Mouse (Mus musculus) hindbrain, embryonic 12.5 days (tissue): ENCODE measurements around the gene Eva1a. TPM values are rescaled to one million over a fixed set of nuclear protein-coding genes. Genes with fewer than 3 reads are reported as not detected.

ENCODE experiments used
- ATAC-seq: fragments of 200-750 bp; cut with Nextera tagmentation; 2 replicates; pipeline ENCODE4 v1.8.0; 2017; ENCODE audit warnings: moderate TSS enrichment; ENCODE audit not compliant: low FRiP score
- H3K27ac ChIP-seq: fragments of 300-500 bp; sonication (generic); 2 replicates; pipeline ENCODE4 v1.5.1; 2016; ENCODE audit warnings: mild to moderate bottlenecking
- H3K27me3 ChIP-seq: fragments of 300-500 bp; sonication (generic); 2 replicates; pipeline ENCODE4 v1.6.1; 2016; ENCODE audit warnings: mild to moderate bottlenecking
- H3K36me3 ChIP-seq: fragments of 300-500 bp; sonication (generic); 2 replicates; pipeline ENCODE4 v1.6.1; 2016; ENCODE audit warnings: mild to moderate bottlenecking
- H3K4me1 ChIP-seq: fragments of 300-500 bp; sonication (generic); 2 replicates; pipeline ENCODE4 v1.6.1; 2016
- H3K4me2 ChIP-seq: fragments of 300-500 bp; sonication (generic); replicated peaks from 2 replicates; pipeline ENCODE4 v1.6.1; 2016; ENCODE audit warnings: mild to moderate bottlenecking
- H3K4me3 ChIP-seq: fragments of 300-500 bp; sonication (generic); 2 replicates; pipeline ENCODE4 v1.5.1; 2016; ENCODE audit warnings: mild to moderate bottlenecking
- H3K9ac ChIP-seq: fragments of 300-500 bp; sonication (generic); 2 replicates; pipeline ENCODE4 v1.6.1; 2016; ENCODE audit warnings: mild to moderate bottlenecking, moderate library complexity
- H3K9me3 ChIP-seq: fragments of 300-500 bp; sonication (generic); replicated peaks from 2 replicates; pipeline ENCODE4 v1.6.1; 2016; ENCODE audit warnings: mild to moderate bottlenecking
- WGBS: fragments of 180-500 bp; shearing (Covaris S2); methylation state at CpG from one replicate; pipeline ENCODE4 v1.1.7; 2016; 5-methylcytosine and 5-hydroxymethylcytosine counted together
- polyA plus RNA-seq: library from polyadenylated mRNA; unstranded; fragments of >200 nt; fragmentation: Nextera tagmentation; extraction: Ambion mirVana; gene quantifications from 2 replicates; pipeline ENCODE4 v1.2.1, GENCODE M21; 2016

Eva1a gene
- polyA plus RNA-seq, 1 experiment from 2014 or later: 3.7 TPM

DNA sequence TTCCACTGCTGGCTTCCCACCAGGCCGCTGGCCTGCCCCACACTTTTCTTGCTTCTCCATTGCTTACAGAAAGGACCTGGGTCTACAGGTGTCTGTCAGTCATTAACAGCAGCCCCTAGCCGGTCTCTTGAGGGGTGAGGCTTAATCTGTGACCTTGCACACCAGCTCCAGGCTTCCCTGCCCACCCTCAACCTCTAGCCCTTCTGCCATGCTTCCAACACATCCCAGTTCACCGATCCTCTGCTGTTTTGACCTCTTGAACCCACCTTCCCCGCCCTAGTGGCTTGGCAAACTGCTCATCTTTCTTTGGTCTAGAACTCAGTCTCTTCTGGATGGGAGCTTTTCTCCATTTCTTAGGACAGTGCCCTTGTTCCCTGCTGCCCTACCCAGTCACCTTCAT, 2.8 kb downstream of the Eva1a start:
- ATAC-seq: no peak
- H3K36me3 ChIP-seq: no peaks in the 10 kb centered on the region
- H3K9ac ChIP-seq: no peak overlapping the region
- H3K4me1 ChIP-seq: peaks cover 8% of the 10 kb centered on the region; the same call in 1 of the 2 replicates
- H3K27me3 ChIP-seq: peaks cover 45% of the 10 kb centered on the region
- H3K4me2 ChIP-seq: no peak overlapping the region
- H3K27ac ChIP-seq: no peak overlapping the region
- WGBS: 25% methylated on average over 4 of the region's 4 CpGs
- no peak overlapping the region for H3K4me3 ChIP-seq
- no peaks in the 10 kb centered on the region for H3K9me3 ChIP-seq

DNA sequence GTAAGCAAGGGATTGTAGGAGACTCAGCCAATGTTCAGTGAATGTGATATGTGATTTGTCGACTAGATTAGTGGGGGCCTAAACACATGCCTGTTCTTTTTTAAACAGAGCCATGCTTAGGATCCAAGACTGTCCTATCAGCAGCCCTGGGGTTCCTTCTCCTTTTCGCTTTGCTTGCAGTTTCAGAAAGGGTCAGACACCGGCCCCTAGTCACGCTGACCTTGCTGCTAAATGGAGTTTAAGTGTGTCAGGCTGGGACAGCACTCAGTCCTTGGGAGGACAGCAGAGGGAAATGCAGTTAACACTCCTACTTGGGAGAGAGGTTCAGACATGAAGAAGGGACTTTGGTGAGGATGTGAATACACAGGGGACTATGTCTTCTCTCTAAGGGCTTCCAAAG, 3.7 kb downstream of the Eva1a start:
- H3K4me1 ChIP-seq: peaks cover 8% of the 10 kb centered on the region; the same call in 1 of the 2 replicates
- 73% methylated on average over 4 of the region's 4 CpGs for WGBS
- H3K27me3 ChIP-seq: peaks cover 45% of the 10 kb centered on the region

DNA sequence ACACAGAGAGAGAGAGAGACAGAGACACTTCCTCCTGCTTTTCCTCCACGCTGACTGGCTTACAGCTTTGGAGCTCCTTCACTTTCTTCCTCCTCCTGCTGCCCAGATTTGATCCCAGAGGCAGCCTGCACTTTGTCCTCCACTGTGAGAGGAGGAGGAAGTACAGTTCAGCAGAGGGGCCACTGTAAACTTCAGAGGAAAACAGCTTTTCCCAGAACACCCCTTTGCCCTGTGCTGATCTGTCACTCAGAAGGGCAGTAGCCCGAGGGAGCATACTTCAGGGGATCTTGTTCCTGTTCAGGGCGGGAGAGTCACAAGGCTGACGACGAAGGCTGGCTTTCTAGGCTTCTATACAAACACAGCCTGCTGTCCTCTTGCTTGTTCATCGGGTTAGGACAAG, 7.1 kb downstream of the Eva1a start:
- no peaks in the 10 kb centered on the region for H3K9me3 ChIP-seq
- no peaks in the 10 kb centered on the region for H3K4me1 ChIP-seq
- no peak for ATAC-seq
- WGBS: 47% methylated on average over 6 of the region's 6 CpGs
- no peaks in the 10 kb centered on the region for H3K36me3 ChIP-seq
- peaks cover 21% of the 10 kb centered on the region for H3K27me3 ChIP-seq
- no peak overlapping the region for H3K27ac ChIP-seq
- H3K9ac ChIP-seq: no peak overlapping the region
- H3K4me3 ChIP-seq: no peak overlapping the region
- no peak overlapping the region for H3K4me2 ChIP-seq

More for the DNA sequence above, 3.7 kb downstream of the Eva1a start:
- H3K27ac ChIP-seq: no peak overlapping the region
- H3K36me3 ChIP-seq: no peaks in the 10 kb centered on the region
- no peak overlapping the region for H3K9ac ChIP-seq
- H3K4me3 ChIP-seq: no peak overlapping the region
- H3K4me2 ChIP-seq: no peak overlapping the region
- no peak for ATAC-seq
- no peaks in the 10 kb centered on the region for H3K9me3 ChIP-seq

DNA sequence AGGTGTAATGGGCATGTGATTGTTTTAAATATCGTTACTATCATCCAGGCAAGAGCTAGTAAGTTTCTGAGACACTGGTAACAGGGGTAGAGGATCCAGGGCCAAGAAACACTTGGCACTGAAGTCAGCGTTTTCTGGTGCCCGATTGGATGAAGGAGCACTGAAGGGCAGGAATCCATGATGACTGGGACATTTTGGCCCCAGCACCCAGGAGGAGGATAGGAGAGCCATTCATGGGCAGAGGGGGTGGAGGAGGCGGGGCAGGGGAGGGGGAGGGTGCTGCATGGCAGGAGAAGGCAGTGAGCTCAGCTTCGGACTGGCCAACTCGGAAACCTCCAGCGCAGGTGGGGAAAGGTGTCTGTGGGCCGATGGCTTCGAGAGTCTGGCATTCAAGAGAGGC, 9.4 kb downstream of the Eva1a start:
- no peak overlapping the region for H3K4me3 ChIP-seq
- peaks cover 2% of the 10 kb centered on the region; the same call in 1 of the 2 replicates for H3K27me3 ChIP-seq
- no peak for ATAC-seq
- no peak overlapping the region for H3K27ac ChIP-seq
- H3K36me3 ChIP-seq: no peaks in the 10 kb centered on the region
- H3K9me3 ChIP-seq: no peaks in the 10 kb centered on the region
- no peak overlapping the region for H3K4me2 ChIP-seq
- no peaks in the 10 kb centered on the region for H3K4me1 ChIP-seq
- no peak overlapping the region for H3K9ac ChIP-seq
- WGBS: 77% methylated on average over 9 of the region's 9 CpGs

DNA sequence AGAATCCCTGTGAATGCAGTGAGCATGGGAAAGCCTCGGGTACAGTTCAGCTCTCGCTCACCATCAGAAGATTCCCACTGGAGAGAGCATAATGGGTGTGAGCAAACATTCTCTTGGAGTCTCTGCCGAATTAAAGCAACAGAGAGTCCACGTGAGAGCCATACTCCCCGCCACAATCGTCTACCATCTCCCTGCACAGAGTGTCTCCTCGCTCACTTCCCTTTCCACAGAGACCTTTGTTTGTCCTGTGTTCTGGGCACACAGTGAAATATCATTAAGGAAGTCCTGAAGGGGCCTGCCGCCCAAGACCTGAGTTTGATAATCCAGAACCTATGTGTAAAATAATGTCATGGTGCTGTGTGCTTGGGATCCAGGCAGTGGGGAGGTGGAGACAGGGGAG, 10.7 kb downstream of the Eva1a start:
- H3K4me3 ChIP-seq: no peak overlapping the region
- H3K27me3 ChIP-seq: no peaks in the 10 kb centered on the region
- no peaks in the 10 kb centered on the region for H3K9me3 ChIP-seq
- H3K4me2 ChIP-seq: no peak overlapping the region
- no peak for ATAC-seq
- WGBS: 83% methylated on average over 8 of the region's 8 CpGs
- no peaks in the 10 kb centered on the region for H3K36me3 ChIP-seq
- H3K27ac ChIP-seq: no peak overlapping the region
- no peak overlapping the region for H3K9ac ChIP-seq
- no peaks in the 10 kb centered on the region for H3K4me1 ChIP-seq

DNA sequence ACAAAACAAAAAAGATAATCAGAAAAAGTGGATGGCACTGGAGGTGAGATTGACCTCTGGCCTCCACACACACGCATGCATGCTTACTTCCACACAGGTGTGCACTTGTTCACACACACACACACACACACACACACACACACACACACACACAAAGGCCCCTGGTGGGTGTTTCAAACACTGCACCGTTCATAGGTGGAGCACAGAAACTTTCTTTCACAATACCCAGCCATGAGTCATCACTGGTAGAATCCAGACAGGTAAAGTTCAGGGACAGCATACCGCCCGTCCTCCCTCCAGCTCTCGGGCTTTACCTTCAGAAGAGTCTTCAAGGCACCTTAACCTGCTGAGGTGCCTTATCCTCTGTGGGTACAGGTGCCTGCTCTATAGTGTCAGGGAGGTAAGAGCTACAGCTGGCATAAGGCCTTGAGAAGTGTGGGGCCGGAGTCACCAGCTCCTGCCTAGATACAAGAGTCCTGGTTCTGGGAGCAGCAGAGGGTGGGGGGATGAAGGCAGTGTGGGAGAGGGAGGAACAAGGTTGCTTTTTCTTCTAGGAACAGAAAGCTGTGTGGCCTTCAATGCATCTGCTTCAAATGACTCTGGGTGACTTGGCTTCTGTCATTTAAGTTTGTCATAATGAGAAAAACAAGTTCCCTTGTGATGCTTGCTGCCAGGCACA, 11.3 kb downstream of the Eva1a start:
- ATAC-seq: no peak
- no peaks in the 10 kb centered on the region for H3K4me1 ChIP-seq
- H3K9me3 ChIP-seq: no peaks in the 10 kb centered on the region
- no peak overlapping the region for H3K9ac ChIP-seq
- H3K4me2 ChIP-seq: no peak overlapping the region
- no peaks in the 10 kb centered on the region for H3K36me3 ChIP-seq
- 94% methylated on average over 6 of the region's 6 CpGs for WGBS
- no peak overlapping the region for H3K4me3 ChIP-seq
- no peaks in the 10 kb centered on the region for H3K27me3 ChIP-seq
- no peak overlapping the region for H3K27ac ChIP-seq

DNA sequence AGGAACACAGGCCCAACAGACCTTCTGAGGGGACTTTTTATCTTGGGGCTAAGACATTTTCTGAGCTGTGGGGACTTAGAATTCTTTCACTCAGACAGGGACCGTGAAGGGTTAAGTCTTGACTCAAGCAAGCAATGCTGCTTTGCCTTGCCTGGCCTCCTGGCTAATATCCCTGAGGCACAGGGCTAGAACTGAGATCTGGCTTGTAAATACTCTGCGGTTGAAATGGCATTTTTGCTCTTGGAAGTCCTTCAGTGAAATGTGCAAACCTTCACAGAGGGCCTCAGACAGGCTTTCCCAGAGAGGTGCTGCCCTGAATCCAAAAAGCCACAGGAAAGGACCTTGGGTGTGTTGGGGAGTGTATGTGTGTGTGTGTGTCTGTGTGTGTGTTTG, 11.9 kb downstream of the Eva1a start:
- ATAC-seq: no peak
- no peaks in the 10 kb centered on the region for H3K36me3 ChIP-seq
- H3K4me1 ChIP-seq: no peaks in the 10 kb centered on the region
- no peak overlapping the region for H3K27ac ChIP-seq
- 80% methylated on average over 2 of the region's 2 CpGs for WGBS
- no peak overlapping the region for H3K4me2 ChIP-seq
- H3K27me3 ChIP-seq: no peaks in the 10 kb centered on the region
- no peaks in the 10 kb centered on the region for H3K9me3 ChIP-seq
- no peak overlapping the region for H3K4me3 ChIP-seq
- H3K9ac ChIP-seq: no peak overlapping the region

DNA sequence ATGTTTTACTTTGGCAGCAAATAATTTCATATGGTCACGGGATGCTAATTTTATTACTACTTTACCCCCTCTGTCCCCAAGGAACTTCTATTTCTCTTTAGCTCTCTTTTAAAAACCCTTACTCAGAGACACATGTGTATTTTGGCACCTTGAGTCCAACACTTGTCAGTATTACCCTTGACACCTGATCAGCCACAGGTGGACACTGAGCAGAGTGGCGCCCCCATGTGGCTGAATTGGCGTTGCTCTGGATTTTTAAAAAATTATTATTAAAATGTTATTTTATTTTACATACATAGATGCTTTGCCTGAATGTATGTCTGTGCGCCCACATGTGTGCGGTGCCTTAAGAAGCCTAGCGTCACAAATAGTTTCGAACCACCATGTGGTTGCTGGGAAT, 14.0 kb downstream of the Eva1a start:
- ATAC-seq: no peak
- H3K9ac ChIP-seq: no peak overlapping the region
- H3K9me3 ChIP-seq: no peaks in the 10 kb centered on the region
- no peak overlapping the region for H3K4me2 ChIP-seq
- H3K4me3 ChIP-seq: no peak overlapping the region
- H3K36me3 ChIP-seq: no peaks in the 10 kb centered on the region
- no peaks in the 10 kb centered on the region for H3K27me3 ChIP-seq
- 78% methylated on average over 7 of the region's 7 CpGs for WGBS
- no peaks in the 10 kb centered on the region for H3K4me1 ChIP-seq
- no peak overlapping the region for H3K27ac ChIP-seq

DNA sequence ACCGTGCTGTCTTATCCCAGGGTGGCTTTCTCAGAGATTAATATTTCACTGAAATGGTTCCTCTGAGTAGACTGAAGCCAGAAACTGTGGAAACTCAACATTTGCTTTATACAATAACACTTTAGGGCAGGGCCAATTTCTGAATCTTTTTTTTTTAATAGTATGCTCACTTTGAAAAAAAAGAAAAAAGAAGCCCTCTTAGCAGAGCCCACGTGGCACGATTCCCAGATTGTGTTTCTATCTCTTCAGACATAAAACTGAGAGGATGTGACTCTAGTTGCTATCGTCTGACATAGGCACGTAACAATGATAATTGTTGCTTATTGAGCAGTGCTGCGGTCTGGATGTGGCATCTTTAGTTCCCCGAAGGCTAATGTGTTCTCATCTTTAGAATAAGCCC, 19.1 kb downstream of the Eva1a start:
- H3K27ac ChIP-seq: no peak overlapping the region
- H3K9ac ChIP-seq: no peak overlapping the region
- no peaks in the 10 kb centered on the region for H3K4me1 ChIP-seq
- H3K4me3 ChIP-seq: no peak overlapping the region
- 85% methylated on average over 7 of the region's 7 CpGs for WGBS
- ATAC-seq: no peak
- H3K27me3 ChIP-seq: no peaks in the 10 kb centered on the region
- H3K4me2 ChIP-seq: no peak overlapping the region
- H3K36me3 ChIP-seq: no peaks in the 10 kb centered on the region
- H3K9me3 ChIP-seq: no peaks in the 10 kb centered on the region

DNA sequence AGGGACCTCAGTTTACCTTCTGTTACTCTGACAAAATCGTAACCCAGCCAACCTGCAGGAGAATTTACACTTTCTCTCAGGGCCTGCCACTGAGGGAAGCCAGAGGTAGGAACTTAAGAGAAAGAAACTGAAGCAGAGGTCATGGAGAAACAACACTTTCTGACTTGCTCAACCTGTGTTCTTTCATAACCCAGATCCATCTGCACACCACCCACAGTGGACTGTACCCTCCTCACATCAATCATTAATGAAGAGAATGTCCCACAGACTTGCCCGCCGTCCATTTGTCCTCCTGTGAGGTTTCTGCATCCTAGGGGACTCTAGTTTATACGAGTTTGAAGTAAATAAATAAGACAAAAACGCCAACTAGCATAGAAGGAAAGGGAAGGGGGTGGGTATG, 24.4 kb downstream of the Eva1a start:
- H3K4me1 ChIP-seq: no peaks in the 10 kb centered on the region
- no peak for ATAC-seq
- 81% methylated on average over 5 of the region's 5 CpGs for WGBS
- no peak overlapping the region for H3K4me2 ChIP-seq
- H3K27me3 ChIP-seq: no peaks in the 10 kb centered on the region
- H3K4me3 ChIP-seq: no peak overlapping the region
- no peak overlapping the region for H3K9ac ChIP-seq
- no peak overlapping the region for H3K27ac ChIP-seq
- no peaks in the 10 kb centered on the region for H3K9me3 ChIP-seq
- no peaks in the 10 kb centered on the region for H3K36me3 ChIP-seq

DNA sequence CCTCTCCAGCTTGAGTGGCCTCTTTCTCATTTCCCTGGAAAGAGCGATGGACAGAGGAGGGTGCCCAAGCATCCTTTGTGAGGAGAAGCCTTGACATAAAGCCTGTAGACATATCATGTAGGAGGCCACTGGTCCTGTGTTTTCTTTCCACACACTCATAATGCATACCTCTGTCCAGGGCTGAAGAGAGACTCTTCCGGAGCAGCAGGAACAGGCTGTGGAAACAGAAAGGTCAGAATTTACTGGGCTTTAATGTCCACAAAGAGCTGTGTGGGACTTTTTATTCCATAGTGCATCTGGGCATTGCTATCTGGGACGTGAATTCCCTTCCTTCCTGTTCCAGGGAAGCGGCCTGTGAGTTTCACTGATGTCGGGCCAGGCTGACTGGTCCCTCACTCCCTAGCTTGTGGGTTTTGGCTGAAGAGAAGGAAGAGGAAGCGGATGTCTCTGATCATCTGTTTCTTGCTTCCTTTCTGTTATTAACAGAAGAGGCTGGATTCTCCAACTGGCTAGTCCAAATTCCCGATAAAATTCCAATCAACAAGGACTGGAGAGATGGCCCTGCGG, 25.8 kb downstream of the Eva1a start:
- no peak for ATAC-seq
- no peaks in the 10 kb centered on the region for H3K9me3 ChIP-seq
- H3K4me2 ChIP-seq: no peak overlapping the region
- 90% methylated on average over 8 of the region's 8 CpGs for WGBS
- no peaks in the 10 kb centered on the region for H3K36me3 ChIP-seq
- H3K9ac ChIP-seq: no peak overlapping the region
- H3K27ac ChIP-seq: no peak overlapping the region
- H3K4me1 ChIP-seq: no peaks in the 10 kb centered on the region
- H3K4me3 ChIP-seq: no peak overlapping the region
- no peaks in the 10 kb centered on the region for H3K27me3 ChIP-seq

DNA sequence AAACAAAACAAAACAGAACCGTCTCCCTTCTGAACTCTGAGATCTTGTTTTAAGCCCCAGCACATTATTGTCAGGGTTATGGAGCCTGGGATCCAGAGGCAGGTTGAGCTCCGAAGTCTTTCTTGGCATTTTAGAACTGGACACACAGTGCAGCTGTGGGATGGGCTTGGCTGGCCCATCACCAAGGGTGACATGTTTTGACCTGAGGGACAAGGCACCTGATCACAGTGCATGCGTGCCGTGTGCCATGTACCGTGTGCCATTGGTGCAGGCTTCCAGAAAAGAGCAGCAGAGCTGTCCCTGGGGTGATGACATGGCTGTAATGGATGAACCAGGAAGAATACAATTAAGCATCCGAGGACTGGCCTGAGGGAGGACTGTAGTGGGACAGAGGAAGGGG, 29.6 kb downstream of the Eva1a start:
- Histone ChIP-seq H3K9ac (no peak overlapping the region), H3K36me3 (no peaks in the 10 kb centered on the region), H3K4me1 (no peaks in the 10 kb centered on the region), H3K27ac (no peak overlapping the region), H3K4me3 (no peak overlapping the region), H3K27me3 (no peaks in the 10 kb centered on the region), H3K9me3 (no peaks in the 10 kb centered on the region), H3K4me2 (no peak overlapping the region)
- WGBS: 74% methylated on average over 6 of the region's 6 CpGs
- ATAC-seq: no peak

DNA sequence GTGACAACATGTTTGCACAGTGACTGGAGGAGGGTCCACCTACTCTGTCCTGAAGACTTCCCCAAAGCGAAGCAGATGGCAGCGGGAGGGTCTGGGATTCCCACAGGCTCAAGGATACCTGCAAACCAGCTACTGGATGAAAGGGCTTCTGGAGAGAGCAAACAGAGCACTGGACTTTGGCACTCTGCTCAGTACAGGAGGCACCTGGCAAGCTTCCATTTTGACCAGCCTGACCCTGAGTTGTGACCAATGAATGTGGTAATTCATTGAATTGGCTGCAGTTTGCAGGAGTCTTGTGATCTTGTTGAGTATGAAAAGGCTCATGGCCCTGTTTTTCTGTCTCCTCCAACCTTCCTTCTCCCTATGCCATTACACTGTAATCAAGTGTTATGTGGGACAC, 32.2 kb downstream of the Eva1a start:
- no peaks in the 10 kb centered on the region for H3K36me3 ChIP-seq
- no peaks in the 10 kb centered on the region for H3K4me1 ChIP-seq
- 100% methylated on average over 2 of the region's 2 CpGs for WGBS
- H3K27me3 ChIP-seq: no peaks in the 10 kb centered on the region
- ATAC-seq: no peak
- H3K9ac ChIP-seq: no peak overlapping the region
- no peak overlapping the region for H3K27ac ChIP-seq
- H3K4me2 ChIP-seq: no peak overlapping the region
- no peaks in the 10 kb centered on the region for H3K9me3 ChIP-seq
- no peak overlapping the region for H3K4me3 ChIP-seq
